Mouse (Mus musculus): Measurements from ENCODE around the gene Ccdc63.

DNA sequence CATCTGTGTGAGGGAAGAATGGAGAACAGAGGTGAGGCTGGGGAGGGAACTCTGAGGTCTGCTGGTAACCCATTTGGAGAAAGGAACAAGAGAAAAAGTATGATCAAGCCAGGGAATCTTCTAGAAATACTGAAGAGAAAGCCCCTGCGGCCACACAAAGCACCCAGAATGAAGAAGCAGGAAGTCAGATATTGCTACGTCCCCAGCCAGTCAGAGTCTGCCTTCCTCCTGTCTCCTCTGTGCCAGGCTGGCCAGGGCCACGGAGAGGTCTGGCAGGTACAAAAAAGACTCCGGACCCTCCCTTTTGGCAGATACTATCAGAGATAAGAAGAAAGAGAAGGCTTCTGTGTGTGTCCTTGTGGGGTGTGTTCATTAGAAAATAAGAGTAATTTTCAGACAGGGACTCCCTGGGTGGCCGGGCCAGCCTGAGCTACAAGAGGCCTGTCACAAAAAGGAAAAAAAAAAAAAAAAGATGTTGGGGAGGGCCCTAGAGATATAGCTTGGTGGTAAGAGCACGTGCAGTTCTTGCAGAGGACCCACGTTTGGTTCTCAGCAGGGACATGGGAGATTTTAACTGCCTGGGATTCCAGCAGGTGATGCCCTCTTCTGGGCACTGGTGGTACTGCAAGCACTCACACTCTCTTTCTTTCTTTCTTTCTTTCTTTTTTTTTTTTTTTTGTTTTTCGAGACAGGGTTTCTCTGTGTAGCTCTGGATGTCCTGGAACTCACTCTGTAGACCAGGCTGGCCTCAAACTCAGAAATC, 1.8 kb upstream of the Ccdc63 start:
- peak; percentile 70 for TF ChIP-seq CTCF (conservative IDR thresholded peaks at IDR 0.05; ENCODE audit: low read length)
- TF ChIP-seq POU5F1 (IDR thresholded peaks at IDR 0.05; ENCODE audit: borderline replicate concordance, low read length), result no peak
